Mouse (Mus musculus) gastrocnemius, adult 8-10 months (tissue): ENCODE results near the gene Mroh2a. TPM values are rescaled to one million over a fixed set of nuclear protein-coding genes. Genes with fewer than 3 reads are reported as not detected.
A peak's percentile ranks its signal among the peaks of the same experiment; 100 is the strongest.

ENCODE experiments used
- DNase-seq, 2 experiments: peaks; one replicate each; pipeline ENCODE4 v3.0.0; 2022; ENCODE audit warnings: low spot score in 2 of 2
- total RNA-seq, 4 experiments: library from RNA; stranded (reverse); gene quantifications; 2 replicates each; pipeline ENCODE4 v1.2.4; 2022

Mroh2a gene
- total RNA-seq, 4 experiments from 2014 or later, result not detected

DNA sequence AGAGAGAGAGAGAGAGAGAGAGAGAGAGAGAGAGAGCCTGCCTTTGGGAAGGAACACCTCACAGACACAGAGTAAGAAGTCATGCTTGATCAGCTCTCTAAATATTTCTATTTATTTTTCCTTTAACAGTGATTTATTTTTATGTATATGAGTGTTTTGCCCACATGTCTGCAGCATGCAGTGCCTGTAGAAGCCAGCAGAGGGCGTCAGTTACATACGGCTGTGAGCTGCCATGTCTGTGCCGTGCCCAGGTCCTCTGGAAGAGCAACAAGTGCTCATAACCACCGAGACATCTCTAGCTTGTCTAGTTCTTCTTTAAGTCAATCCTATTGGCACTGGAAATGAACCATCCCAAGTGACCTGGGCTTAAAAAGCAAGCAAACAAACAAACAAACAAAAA is 63.1 kb downstream of the Mroh2a start:
- DNase-seq, result peak in 1 of 2 experiments; percentile 35

DNA sequence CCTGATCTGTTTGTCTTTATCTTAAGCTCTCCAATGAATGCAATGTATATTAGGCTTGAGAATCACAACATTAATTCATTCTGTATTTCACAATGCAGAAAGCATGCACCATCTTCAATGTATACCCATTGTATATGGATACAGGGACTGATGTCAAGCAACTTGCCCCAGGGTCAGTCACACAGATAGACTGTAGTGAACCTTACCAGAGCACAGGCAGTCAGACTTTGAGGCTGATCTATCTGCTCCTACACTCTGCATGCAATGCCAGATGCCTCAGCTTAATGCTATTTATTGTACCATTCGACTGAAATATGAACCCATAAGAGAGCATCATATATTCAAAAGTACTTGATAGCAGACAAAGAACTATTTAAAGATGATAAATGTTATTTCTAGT is 63.7 kb downstream of the Mroh2a start:
- DNase-seq, result no peak

DNA sequence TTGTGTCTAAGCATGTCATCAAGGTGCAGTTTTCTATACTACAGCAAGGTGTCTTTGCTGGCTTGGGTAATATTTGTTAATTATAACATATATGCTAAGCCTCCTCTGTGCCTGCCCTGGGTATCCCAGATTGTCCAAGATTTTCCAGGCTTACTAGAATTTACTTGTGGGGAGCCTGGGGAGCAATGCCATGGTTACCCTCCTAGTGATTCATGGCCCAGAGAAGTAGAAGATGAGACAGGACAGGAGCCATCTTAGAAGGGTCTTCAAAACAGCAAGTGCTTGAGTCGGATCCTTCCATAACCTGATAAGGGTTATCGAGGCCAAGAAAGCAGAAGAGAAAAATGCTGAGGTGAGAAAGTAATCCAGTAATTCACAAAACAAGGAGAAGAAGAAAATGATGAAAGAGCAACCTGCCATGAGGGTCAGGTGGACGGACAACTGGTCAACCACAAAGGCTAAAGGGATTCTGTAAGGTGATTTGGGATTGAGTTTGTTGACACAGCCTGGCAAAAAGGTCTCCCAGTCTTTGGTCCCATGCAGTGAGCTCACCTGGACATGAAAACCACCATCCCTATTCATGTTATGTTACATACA is 64.7 kb downstream of the Mroh2a start:
- DNase-seq, result no peak

DNA sequence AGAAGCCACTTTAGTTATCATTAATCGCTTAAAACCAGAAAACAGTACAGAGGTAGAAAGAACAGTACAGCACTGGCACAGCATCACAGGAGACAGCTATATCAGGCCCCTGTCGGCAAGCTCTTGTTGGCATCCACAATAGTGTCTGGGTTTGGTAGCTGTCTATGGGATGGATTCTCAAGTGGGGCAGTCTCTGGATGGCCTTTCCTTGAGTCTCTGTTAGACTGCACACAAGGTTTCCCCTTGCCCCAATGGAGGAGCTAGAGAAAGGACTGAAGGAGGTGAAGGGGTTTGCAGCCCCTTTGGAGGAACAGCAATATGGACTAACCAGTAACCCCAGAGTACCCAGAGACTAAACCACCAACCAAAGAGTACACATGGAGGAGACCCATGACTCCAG is 65.3 kb downstream of the Mroh2a start:
- no peak for DNase-seq

DNA sequence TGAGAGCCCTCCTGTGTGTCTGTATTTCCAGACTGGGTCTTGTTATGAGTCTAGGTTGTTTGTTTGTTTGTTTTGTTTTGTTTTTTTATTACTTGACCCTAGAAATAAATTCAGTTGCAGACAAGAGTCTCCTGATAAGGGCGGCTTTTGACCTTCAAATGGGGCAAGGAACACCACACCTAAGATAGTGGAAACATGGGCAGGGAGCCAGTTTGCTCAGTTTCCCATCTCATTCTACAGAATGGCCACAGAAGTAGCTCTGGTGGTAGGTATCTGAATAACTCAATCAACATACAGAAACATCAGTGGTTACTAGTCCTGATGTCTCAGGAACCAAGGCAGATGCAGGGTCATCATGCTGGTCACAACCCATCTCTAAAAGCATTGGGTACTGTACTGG is 67.9 kb downstream of the Mroh2a start:
- DNase-seq, result no peak

DNA sequence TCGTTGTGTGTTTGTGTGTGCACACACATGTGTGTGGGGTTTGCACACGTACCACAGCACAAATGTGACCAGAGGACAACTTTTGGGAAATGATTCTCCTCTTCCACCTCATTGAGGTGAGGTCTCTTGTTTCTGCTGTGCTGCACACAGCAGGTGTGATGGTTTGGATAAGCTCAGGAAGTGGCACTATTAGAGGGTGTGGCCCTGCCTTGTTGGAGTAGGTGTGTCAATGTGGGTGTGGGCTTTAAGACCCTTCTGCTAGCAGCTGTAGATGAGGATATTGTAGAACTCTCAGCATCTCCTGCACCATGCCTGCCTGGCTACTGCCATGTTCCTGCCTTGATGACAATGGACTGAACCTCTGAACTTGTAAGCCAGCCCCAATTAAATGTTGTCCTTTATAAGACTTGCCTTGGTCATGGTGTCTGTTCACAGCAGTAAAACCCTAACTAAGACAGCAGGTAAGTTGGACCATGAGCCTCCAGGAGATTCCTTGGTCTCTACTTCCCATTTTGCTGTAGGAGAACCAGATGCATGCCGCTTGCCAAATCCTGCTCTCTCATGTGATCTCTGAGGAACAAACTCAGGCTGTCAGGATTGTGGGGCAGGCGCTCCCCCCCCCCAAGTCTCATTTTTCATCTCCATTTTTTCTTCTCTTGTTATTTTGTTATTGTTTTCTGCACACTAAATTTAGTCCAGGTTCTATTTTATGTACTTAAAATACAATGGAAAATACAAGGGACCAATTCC is 69.6 kb downstream of the Mroh2a start:
- DNase-seq, result no peak

DNA sequence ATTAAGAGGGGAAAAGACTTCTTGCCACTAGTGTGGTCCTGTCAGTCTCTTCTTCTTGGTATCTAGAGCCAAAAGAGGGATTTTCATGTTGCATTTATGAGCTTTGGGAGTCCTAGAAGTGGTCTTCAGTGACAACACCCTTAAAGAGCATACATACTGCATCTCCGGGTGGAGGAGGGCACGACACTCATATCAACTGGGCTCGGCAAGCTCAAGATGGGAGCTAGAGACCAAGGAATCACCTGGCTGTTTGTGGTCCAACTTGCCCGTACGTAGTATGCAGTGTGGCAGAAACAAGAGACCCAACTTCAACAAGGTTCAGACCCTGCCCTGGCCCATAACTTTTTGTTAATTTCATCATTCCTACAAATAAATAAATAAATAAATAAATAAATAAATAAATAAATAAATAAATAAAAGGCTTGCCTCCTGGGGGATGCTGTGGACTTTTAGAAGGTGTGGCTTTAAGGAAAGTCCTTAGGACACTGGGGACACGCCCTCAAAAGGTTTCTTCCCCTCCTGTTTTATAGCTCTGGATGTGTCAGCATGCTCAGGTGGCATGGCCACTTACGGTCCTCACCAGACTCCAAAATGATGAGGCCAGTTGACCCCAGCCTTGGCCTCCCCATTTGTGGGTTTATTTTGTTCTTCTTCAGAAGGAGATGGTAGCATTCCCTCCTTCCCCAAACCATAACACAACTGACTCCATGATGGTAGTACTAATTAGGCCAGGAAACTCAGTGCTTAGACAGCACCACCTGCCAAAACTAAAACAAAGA is 70.9 kb downstream of the Mroh2a start:
- DNase-seq, result no peak

DNA sequence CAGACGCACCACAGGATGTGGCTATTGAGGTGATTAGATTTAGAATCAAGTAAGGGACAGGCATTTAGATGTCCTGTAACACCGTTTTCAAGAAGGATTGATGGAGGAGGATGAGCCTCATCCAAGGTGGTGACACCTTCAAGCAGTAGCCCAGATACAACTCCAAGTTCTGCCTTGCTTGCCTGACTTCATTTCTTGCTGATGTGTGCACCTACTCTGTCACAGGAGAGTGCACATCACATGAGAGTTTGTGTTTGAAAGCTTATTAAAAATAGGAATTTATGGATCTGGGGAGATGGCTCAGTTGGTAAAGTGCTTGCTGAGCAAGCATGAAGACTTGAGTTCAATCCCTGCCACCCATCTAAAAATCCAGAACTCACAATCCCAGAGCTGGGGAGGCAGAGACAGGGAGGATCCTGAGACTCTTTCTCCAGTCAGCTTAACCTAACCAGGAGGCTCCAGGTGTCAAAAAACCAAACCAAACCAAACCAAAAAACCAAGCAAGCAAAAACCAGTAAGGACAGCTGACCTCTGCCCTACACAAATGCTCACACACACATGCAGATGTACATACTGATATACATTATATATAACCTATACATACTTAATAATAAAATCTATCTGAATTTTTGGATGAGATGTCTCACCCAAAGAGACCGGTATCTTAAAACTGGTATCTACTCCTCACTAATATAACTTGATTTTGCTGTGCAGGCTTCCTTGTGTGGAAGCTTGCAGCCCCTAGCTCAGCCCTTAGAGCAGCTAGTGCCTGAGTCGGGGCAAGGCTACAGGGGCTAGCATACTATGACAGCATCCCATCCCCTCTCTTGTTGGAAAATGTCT is 72.1 kb downstream of the Mroh2a start:
- DNase-seq, result no peak

DNA sequence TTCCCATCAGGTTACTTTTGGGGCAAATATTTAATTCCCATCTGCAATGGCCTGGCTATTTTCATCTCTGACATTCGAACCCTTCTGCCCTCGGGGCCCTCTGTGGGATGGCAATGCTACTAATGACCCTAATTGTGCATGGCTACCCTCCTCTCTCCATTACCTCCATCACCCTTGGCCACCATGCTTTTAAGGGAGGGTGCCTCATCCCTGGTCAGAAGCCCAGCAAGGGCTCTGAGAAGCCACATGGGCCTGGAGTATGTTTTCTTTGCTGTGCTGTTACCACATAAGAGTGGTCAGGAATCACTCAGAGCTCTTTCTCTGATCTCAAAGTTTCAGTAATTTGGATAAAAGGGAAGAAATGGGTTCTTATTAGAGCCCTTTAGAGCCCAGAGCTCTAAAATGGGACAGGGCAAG is 72.8 kb downstream of the Mroh2a start:
- no peak for DNase-seq

DNA sequence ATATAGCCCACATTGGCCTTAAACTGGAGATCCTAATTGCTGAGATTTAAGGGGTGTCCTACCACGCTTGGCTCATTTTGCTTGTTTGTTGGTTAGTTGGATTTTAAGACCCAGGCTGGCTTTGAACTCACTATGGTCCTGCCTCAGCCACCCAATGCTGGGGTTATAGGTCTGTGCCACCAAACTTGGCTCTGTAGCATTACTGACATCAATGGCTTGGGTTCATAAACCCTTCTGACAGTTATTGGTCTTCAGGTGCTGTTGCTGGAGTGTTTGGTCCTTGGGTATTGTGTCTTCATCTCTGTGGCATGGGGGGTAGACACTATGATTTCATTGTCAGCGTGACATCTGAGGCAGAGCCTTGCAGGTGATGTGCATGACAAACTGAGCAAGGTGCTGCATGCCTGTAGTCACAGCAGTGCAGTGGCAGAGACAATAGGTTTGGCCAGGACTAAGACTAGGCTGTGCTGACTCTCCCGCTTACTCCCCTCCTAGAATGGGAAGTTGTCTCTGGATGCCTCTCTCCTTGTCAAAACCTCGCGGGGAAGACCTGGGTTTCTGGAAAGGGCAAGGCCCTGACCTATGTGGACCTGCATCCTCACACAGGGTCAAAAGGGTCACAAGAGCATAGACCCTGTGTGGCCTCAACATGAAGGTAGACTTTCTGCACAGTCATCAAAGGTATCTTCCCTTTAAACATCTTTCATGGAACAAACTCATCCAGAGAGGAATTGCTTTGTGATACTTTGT is 73.7 kb downstream of the Mroh2a start:
- DNase-seq, result no peak

DNA sequence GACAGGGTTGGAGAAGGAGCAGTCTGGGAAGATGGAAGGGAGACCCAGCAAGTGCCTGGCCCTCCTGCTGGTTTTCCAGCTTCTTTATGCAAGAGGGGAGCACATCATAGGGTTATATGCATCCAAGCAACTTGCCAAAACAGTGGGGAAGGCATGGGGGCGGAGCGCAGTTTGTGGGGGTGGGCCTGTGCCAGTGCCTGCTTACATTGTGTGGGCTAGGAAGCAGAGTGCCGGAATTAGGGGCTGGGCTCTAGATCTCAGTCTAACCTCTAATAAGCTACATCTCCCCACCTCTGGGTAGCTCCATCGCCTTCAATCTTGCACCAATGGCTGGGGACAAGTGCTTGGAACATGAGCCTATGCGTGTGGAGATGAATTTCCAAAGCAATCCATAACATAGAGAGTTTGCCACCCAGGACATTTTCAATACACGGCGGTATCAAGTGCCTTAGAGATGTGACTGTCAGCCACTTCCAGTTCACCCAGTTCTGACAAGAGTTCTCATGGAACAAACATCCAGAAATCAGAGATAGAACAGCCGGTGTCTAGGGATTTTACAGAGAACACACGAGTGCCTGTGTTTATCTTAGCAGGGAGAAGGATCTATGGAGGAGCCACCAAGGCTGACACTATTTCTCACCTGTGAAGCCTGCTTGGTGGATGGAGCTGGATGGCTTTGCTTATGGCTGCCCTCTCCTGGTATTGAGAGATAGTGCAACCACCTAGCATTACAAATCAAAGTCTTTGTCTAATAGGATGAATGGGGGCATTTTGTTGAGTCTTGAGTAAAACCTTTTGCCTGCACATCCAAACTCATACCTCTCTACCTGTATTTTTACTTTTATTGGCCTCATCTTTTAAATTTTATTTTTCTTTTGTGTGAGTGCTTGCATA is 74.6 kb downstream of the Mroh2a start:
- no peak for DNase-seq

DNA sequence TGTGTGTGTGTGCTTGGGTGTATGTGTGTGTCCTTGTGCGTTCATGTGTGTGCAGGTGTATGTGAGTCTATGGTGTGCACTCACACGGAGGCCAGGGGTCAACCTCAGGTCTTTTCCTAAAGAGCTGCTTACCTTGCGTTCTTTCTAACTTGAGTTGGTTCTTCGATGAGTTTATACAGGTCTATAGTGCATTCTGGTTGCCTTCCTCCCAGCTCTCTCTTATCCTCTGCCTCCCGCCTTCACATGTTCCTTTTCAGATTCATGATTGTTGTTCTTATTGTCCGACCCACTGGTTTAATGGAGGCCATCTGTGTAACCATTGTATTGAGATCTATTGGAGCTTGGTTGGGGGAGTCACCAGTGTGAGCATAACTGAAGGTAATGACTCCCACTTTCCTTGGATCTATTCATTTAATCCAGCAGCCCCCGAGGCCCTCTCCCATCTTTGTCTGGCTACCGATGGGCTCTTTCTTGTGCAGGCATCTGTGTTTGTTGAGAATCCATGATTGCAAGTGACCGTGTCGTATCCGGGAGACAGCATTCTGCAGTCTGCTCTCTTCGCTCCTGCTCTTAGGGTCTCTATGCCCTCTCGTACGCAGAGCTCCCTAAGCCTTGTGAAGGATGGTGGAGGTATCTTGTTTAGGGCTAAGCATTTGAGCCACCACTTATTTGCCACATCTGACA is 75.4 kb downstream of the Mroh2a start:
- no peak for DNase-seq

DNA sequence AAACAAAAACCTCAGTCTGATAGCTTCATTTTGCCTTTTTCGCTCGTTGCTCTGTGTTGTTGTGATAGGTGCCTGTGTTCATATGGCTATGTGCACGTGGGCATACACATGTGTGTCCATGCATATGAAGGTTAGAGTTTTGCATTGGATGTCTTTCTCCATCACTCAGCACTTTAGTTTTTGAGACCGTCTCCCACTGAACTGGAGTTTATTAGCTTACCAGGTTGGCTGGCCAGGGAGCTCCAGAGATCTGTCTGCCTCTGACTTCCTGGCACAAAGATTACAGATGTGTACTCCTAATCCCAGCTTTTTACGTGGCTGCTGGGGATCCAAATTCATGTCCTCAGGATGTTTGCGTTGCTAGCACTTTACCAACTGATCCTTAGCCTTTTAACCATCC is 77.0 kb downstream of the Mroh2a start:
- no peak for DNase-seq

DNA sequence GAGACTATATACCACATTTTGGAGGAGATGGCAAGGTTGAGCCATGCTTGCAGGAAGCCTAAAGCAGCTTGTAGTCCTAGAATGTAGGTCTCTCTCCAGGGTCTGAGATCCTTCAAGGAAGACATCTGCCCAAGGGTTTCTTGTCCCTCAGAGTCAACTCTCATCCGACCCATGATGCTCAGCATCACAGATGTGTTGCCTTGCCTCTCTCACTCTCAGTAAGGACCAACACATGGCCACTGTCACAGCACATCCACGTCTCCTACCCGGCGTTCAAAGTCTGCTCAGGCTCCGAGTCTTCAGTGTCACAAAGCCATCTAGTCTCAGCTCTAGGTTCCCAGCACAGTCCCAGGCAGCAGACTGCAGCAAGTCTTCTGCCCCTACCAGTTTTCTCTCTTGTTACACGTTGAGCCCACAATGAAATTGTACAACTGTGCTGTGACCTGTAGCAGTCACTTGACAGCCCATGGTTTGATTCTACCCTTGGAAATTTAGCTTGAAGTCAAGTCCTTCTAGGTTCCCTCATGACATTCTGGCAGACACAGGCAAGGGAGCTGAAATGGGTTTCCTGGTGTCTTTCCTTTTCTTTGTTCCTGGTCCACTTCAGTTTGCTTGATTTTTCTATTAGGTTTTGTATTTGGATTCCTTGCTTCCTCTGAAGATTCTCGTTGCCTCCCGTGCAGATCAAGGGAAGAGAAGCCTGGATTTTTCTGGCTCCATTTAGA is 77.6 kb downstream of the Mroh2a start:
- no peak for DNase-seq

DNA sequence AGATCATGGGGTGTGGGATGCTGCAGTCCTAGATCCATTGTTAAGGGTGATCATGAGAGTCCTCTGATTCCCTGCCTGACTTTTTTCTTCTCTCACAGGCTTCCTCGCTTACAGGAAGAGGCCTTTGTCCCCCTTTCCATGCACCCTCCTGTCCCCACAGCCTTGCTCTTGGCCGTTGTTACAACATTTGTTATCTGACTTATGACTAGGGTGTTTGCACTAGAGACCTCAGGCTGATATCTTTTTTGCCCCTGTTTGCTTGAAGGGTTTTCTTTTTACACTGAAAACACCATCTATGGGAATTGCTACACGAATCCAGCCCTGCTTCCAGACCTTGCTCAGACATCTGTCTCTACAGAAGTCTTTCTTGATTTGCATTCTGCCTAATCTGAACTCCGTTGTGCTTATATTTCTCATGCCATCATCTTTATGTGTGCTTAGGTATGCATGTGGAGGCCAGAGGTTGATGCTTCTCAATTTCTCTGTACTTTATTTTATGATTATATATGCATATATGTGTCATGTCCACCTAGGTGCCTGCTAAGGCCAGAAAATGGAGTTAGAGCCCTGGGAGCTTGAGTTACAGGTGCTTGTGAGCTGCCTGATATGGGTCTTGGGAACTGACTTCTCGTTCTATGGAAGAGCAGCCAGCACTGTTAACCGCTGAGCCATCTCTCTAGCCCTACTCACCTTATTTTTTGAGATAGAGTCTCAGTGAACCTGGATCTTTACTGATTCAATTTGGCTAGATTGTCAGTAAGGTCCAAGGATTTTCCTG is 78.4 kb downstream of the Mroh2a start:
- DNase-seq, result no peak

DNA sequence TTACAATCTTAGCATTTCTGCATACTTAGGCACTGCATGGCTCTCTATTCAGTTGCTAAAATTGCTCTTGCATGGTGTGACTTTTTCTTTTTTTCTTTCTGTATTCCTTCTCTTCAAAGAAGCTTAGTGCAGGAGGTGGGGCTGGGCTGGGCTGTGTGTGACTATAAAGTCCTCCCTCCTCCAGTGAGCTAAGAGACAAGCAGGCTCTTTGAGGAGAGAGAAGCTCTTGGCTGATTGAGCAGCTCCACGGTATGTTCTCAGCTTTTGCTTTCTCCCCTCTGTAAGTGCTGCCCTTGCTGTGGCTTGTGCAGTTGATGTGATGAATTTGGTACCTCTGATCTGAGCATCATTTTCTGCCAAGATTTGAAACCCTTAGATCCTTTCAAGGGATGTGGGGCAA is 79.8 kb downstream of the Mroh2a start:
- no peak for DNase-seq

DNA sequence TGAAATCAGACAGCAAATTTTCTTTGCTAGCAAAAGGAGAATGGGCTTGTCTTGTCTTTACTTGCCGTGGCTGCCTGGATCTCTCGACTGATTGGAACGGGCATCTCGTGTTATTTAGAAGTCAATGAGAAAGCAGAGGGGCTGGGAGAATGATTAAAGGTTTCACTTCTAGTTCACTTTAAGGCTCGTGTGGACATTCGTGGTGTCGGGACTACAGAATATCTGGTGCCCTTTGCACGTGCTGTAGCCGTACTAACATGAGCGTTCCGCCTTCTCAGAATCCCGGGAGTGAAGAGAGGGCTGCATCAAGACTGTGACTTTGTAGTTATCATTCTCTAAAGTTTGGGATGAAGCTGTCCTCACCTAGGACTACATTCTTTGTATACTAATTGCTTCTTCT is 80.4 kb downstream of the Mroh2a start:
- no peak for DNase-seq

DNA sequence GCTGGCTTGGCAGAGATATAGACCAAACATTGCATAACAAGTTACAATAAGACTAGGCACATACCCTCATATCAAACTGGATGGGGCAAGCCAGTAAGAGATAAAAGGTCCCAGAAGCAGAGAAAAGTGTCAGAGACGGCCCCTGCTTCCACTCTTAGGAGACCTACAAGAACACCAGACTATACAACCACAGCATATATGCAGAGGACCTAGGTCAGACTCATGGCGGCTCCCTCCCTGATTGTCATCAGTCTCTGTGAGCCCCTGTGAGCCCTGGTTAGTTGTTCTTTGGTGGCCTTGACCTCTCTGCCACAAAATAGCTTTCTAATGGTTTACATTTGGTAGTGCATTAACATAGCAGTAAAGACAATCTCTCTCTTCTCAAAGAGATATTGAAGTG is 82.2 kb downstream of the Mroh2a start:
- DNase-seq, result no peak
